Mouse (Mus musculus) ES-E14 (cell line): ENCODE results near the gene Ptk7. TPM values are rescaled to one million over a fixed set of nuclear protein-coding genes. Genes with fewer than 3 reads are reported as not detected.
A peak's percentile ranks its signal among the peaks of the same experiment; 100 is the strongest.

Source experiments
- DNase-seq: peaks from one replicate; pipeline ENCODE4 v3.0.0-alpha.2; 2013; ENCODE audit warnings: low read depth, low spot score
- H3K27ac ChIP-seq: 2 replicates; pipeline ENCODE4 v1.5.1; 2012; ENCODE audit warnings: low read depth, mild to moderate bottlenecking, low read length, moderate library complexity, mixed read lengths; ENCODE audit not compliant: poor library complexity, insufficient read depth, severe bottlenecking
- H3K36me3 ChIP-seq: 2 replicates; pipeline ENCODE4 v1.6.1; 2012; ENCODE audit warnings: mild to moderate bottlenecking, low read length, moderate library complexity, mixed read lengths; ENCODE audit not compliant: control insufficient read depth, poor library complexity, insufficient read depth, severe bottlenecking
- H3K4me1 ChIP-seq, 2 experiments: fragments of 150-350 bp in 1 of 2; sonication (generic) in 1 of 2; 2 replicates each; pipeline ENCODE4 v1.6.1; 2012; ENCODE audit warnings: low read length in 2 of 2, mild to moderate bottlenecking in 1 of 2, mixed read lengths in 1 of 2; ENCODE audit not compliant: control insufficient read depth in 2 of 2, insufficient read depth in 2 of 2, poor library complexity in 1 of 2
- H3K4me3 ChIP-seq, 2 experiments: fragments of 150-350 bp in 1 of 2; sonication (generic) in 1 of 2; 2 replicates each; pipeline ENCODE4 v1.5.1; 2012; ENCODE audit warnings: low read length in 2 of 2, low read depth in 1 of 2, mild to moderate bottlenecking in 1 of 2, mixed read lengths in 1 of 2; ENCODE audit not compliant: insufficient read depth in 1 of 2, poor library complexity in 1 of 2, severe bottlenecking in 1 of 2
- H3K9ac ChIP-seq: 2 replicates; pipeline ENCODE4 v1.6.1; 2012; ENCODE audit warnings: low read depth, mild to moderate bottlenecking, low read length, mixed read lengths; ENCODE audit not compliant: poor library complexity, insufficient read depth, severe bottlenecking
- H3K9me3 ChIP-seq: fragments of 150-350 bp; sonication (generic); 2 replicates; pipeline ENCODE4 v1.6.1; 2012; ENCODE audit warnings: low read depth, mild to moderate bottlenecking, low read length; ENCODE audit not compliant: control insufficient read depth, insufficient read depth
- CHD2 ChIP-seq: IDR thresholded peaks from 2 replicates; pipeline ENCODE4 v1.6.1; 2014; ENCODE audit warnings: mild to moderate bottlenecking, low read depth, low read length, inconsistent platforms
- HCFC1 ChIP-seq: IDR thresholded peaks from 2 replicates; pipeline ENCODE4 v1.6.1; 2012; ENCODE audit warnings: low read length, inconsistent platforms, borderline replicate concordance; ENCODE audit not compliant: insufficient read depth
- MAFK ChIP-seq: IDR thresholded peaks from 2 replicates; pipeline ENCODE4 v1.6.1; 2014; ENCODE audit warnings: mild to moderate bottlenecking, low read depth, low read length, inconsistent platforms; ENCODE audit not compliant: insufficient read depth
- ZC3H11A ChIP-seq: IDR thresholded peaks from 2 replicates; pipeline ENCODE4 v1.6.1; 2012; ENCODE audit warnings: low read depth, mild to moderate bottlenecking, inconsistent platforms, low read length, borderline replicate concordance
- ZNF384 ChIP-seq: IDR thresholded peaks from 2 replicates; pipeline ENCODE4 v1.6.1; 2012; ENCODE audit warnings: low read depth, low read length, inconsistent platforms
- in situ Hi-C, 2 experiments: fragments of 600-800 bp; cut with MboI; formaldehyde crosslinking; loops; one replicate each; pipeline ENCODE4 v1.15.1; 2025; ENCODE audit warnings: low sequenced_read_pairs in 2 of 2, inconsistent platforms in 1 of 2; ENCODE audit not compliant: unreplicated experiment in 2 of 2
- total RNA-seq: library from RNA; depleted of rRNA; stranded (reverse); fragments of 300-350 nt; gene quantifications from 2 replicates; pipeline ENCODE4 v1.2.3, GENCODE M21; 2012

Gene Ptk7
- total RNA-seq, 1 experiment, result 200 TPM

DNA sequence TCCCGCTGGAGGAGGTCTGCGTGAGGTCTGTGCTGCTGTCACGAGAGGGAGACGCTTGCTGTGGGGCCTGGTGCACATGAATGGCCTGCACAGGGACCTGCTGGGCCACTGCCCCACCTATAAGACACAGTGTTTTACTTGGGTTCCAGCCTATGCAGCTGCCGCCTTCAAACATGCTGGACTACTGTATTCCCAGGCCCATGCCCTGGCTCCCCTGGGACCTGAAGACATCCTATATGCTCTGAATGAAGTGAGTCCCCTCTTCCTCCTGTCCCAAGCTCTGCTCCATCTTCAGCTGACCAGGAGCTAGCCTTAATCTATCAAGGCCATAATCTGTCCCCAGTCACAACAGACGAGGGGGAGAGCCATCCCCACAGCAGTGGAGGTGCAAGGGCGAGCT lies 78.4 kb downstream of the Ptk7 start:
- no peak overlapping the region for H3K4me3 ChIP-seq
- no peaks in the 10 kb centered on the region for H3K9me3 ChIP-seq
- no peak for DNase-seq
- peaks cover 24% of the 10 kb centered on the region for H3K36me3 ChIP-seq
- H3K4me1 ChIP-seq, result peaks cover 5 to 24% of the 10 kb centered on the region in 2 experiments
- H3K9ac ChIP-seq, result no peak overlapping the region
- no peak for TF ChIP-seq ZC3H11A
- no peak for TF ChIP-seq HCFC1
- no peak for TF ChIP-seq ZNF384
- TF ChIP-seq MAFK, result no peak
- no peak for TF ChIP-seq CHD2
- in situ Hi-C loops, result no loop called here
- H3K27ac ChIP-seq, result no peak overlapping the region

DNA sequence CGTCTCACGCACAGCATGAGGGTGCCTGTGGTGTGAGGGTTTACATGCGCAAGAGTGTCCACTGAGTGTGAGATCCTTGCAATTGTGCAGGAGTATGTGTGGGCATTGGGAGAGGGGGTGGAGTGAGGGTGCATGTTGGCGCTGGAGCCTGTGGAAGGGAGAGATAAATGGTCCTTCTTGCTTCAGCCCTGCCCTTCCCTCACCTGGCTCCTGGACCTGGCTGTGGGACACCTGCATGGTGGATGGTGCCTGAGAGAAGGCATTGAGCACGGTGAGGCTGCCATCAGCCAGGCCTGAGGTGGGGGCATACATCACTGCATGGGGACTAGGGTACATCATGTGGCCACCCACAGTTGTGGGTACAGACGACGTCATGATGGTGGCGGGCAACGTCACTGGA lies 79.7 kb downstream of the Ptk7 start:
- Histone ChIP-seq H3K36me3 (peaks cover 24% of the 10 kb centered on the region), H3K27ac (no peak overlapping the region), H3K4me1 (peaks cover 5 to 26% of the 10 kb centered on the region in 2 experiments), H3K9ac (no peak overlapping the region), H3K4me3 (no peak overlapping the region), H3K9me3 (no peaks in the 10 kb centered on the region)
- no peak for DNase-seq
- TF ChIP-seq CHD2 (no peak), ZC3H11A (no peak), ZNF384 (no peak), HCFC1 (no peak), MAFK (no peak)
- in situ Hi-C loops, result no loop called here

DNA sequence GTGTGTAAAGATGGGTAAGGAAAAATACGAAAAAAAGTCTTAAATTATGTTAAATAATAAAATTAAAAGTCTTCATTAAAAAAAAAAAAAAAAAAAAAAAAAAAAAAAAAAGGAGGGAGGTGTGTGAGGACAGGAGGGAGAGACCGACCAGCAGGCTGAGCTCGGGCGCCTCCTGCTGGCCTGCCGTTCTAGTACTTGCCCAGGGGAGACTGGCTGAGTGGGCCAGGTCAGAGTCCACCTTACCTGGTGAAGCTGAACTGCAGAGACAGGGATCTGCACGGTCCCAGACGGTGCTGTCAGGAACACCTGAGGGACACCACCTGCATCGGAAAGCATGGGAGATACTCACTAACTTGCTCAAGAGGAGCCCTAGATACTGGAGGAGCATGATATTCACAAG lies 80.1 kb downstream of the Ptk7 start:
- Histone ChIP-seq H3K9me3 (no peaks in the 10 kb centered on the region), H3K4me3 (no peak overlapping the region), H3K9ac (no peak overlapping the region), H3K27ac (no peak overlapping the region), H3K36me3 (peaks cover 24% of the 10 kb centered on the region), H3K4me1 (peaks cover 3 to 26% of the 10 kb centered on the region in 2 experiments)
- TF ChIP-seq ZC3H11A (no peak; the same call in 1 of the 2 replicates), HCFC1 (no peak), CHD2 (no peak)
- in situ Hi-C loops, result no loop called here
- peak; percentile 51 for DNase-seq

DNA sequence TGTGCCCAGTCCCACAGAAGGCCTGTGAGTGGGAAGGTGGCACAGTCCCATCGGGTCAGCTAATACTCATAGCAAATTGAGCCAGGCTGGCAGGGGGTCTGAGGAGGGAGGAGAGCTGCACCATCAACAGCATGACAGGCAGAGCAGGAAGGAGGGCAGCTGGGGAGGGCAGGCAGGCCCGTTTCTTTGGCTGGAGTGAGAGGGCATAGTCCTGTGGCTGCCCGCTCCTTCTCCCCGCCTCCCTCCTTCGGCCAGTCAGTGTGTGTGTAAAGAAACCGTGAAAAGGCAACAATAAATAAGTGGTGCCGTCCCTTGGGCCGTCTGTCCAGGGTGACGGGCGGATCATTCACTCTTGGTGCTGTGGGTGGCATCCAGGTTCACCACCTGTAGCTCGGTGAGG lies 80.6 kb downstream of the Ptk7 start:
- no peak for DNase-seq
- Histone ChIP-seq H3K27ac (no peak overlapping the region; the same call in 1 of the 2 replicates), H3K9me3 (no peaks in the 10 kb centered on the region), H3K4me1 (peaks cover 3 to 24% of the 10 kb centered on the region in 2 experiments; a peak in 3 of 4 replicates), H3K9ac (no peak overlapping the region), H3K4me3 (no peak overlapping the region), H3K36me3 (peaks cover 24% of the 10 kb centered on the region)
- in situ Hi-C loops, result no loop called here
- no peak for TF ChIP-seq CHD2
- TF ChIP-seq ZNF384, result no peak
- TF ChIP-seq HCFC1, result no peak
- TF ChIP-seq MAFK, result no peak

DNA sequence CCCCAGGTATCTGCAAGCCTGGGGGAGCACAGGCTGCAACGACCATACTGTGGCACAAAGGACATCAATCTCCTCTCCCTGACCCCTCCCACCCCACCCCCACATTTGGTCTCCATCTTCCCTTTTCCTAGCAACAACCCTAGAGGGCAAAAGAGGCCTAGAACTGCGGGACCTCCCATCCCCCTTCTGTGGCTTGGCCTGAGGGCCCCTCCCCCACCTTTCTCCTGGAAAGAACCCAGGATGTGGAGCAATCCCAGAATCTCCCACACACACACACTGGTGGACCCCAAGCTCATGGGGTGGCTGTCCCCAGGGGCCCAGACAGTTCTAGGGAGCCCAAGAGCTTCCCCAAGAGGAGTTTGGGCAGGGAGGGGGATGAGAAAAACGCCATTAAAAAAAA lies 81.4 kb downstream of the Ptk7 start:
- no peak for DNase-seq
- in situ Hi-C loops, result no loop called here
- H3K9ac ChIP-seq, result no peak overlapping the region
- TF ChIP-seq ZC3H11A (no peak), MAFK (no peak), ZNF384 (no peak), HCFC1 (no peak), CHD2 (peak; percentile 49; the same call in 1 of the 2 replicates)
- H3K27ac ChIP-seq, result no peak overlapping the region; the same call in 1 of the 2 replicates
- H3K4me1 ChIP-seq, result peaks cover 3 to 25% of the 10 kb centered on the region in 2 experiments; a peak in 3 of 4 replicates
- no peak overlapping the region for H3K4me3 ChIP-seq
- H3K9me3 ChIP-seq, result no peaks in the 10 kb centered on the region
- H3K36me3 ChIP-seq, result peaks cover 24% of the 10 kb centered on the region
